Mouse (Mus musculus) bone marrow macrophage, adult 2 months (primary cell): Measurements from ENCODE around the gene Ccdc33.

ENCODE experiments used
- CTCF ChIP-seq: IDR thresholded peaks from 2 replicates; pipeline ENCODE4 v1.5.1; 2012; ENCODE audit warnings: low read depth, mild to moderate bottlenecking, low read length, moderate library complexity
- POLR2A ChIP-seq: IDR thresholded peaks from 2 replicates; pipeline ENCODE4 v1.6.1; 2012; ENCODE audit warnings: mild to moderate bottlenecking, low read depth, low read length, borderline replicate concordance

DNA sequence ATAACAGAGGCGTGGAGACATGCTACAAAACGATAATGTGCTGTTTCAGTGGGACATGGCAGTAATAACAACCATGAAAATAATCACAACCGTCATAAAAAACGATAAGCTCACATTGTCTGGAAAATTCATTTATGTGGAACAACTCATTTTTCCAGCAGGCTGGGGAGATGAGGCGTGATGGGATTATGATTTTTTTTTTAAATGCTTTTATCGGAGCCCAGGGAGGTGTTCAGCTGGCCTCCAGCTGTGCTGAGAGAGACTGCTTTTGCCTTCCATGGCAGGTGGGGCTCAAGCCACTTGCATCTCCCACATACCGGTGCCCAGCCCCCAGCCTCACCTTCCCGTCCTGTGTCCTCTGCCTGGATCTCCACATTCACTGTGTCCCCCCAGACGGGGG lies 32.4 kb downstream of the Ccdc33 start:
- no peak for TF ChIP-seq CTCF
- no peak for TF ChIP-seq POLR2A
